Mouse (Mus musculus): ENCODE data around the gene Gpnmb. TPM values are rescaled to one million over a fixed set of nuclear protein-coding genes. Genes with fewer than 3 reads are reported as not detected.

The Gpnmb gene
- total RNA-seq (2014; fragmentation: Nextera tagmentation) (not detected in 2 replicates), total RNA-seq (2017) (not detected in 2 replicates)

DNA sequence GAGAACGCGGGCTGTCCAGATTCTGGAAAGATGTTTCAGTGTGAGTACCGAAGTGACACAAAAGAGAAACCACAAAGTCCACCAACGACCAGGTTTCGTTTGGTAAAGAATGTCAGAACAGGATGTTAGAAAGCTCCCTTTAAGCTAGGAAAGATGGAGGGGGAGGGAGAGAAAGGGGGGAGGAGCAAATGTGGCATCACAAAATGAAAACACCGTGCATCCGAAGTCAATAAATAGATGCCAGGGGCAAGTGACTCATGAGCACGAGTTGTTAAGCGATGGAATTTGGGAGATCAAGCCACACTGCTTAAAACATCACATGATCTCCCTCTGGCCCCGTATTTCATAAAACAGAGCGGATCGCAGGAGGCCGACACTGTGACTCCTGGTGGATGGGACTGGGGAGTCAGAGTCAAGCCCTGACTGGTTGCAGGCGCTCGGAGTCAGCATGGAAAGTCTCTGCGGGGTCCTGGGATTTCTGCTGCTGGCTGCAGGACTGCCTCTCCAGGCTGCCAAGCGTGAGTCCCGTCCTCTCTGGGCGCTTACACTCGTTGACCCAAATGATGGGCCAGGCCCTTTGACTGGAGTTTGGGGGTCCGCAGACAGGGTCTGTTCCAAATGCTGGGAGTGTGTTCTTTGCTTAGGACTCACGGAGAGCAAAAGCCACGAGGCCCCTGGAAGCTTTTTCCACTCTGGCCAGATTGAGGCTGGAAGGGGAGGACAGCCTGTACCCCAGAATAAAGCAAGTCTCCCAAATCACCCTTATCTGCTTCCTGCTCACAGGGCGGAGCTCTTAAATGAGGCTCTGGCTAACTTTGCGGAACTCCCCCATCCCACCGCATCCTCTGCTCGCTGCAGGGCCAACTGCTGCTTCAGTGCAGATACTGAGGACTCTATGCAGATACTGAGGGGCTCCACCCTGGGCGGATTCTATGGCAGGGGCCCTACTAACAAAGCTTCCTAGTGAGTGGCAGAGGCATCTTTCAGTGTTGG lies at the start of gene Gpnmb:
Gene Gpnmb (plus strand): TSS at position 272 of the 993 bp plus-strand sequence.
- ATAC-seq (replicated peaks; ENCODE audit: low FRiP score, low TSS enrichment, poor library complexity, severe bottlenecking) = no peak

DNA sequence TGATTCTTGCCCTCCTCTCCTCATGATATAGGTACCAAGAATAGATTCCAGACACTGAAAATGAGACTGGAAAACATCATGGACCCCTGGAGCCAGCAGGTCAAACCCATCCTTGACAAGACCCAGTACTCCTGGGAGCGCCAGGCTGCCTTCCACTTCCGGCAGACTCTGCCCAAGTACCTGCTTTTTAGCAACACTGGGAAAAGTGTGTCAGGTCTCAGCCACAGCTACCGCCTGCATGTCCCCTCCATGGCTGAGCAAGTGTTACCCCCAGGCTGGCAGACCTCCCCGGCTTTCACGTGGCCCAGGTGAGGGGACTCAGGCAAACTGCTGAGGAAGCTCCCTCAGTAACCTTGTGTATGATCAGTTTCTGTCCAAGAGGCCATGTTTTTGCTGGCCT lies 46.4 kb upstream of the Gpnmb start:
- ATAC-seq (replicated peaks; ENCODE audit: low FRiP score, low TSS enrichment, poor library complexity, severe bottlenecking) = no peak

DNA sequence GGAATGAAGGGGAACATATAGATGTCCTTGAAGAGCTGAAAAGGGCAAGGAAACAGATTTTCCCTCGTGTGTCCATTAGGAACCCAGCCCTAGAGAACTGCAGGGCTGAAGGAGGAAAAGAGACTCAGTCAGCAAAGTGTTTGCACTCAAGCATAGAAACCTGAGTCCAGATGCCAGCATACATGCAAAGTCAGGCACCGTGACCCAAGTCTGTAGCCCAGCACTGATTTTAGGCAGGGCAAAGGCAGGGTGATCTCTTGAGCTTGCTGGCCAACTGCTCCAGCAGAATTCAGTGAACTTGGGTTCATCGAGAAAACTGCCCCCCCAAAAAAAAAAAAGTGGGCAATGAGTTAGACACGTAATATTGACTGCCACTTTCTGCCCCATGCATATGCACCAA lies 44.4 kb upstream of the Gpnmb start:
- ATAC-seq (replicated peaks; ENCODE audit: low FRiP score, low TSS enrichment, poor library complexity, severe bottlenecking) = no peak

DNA sequence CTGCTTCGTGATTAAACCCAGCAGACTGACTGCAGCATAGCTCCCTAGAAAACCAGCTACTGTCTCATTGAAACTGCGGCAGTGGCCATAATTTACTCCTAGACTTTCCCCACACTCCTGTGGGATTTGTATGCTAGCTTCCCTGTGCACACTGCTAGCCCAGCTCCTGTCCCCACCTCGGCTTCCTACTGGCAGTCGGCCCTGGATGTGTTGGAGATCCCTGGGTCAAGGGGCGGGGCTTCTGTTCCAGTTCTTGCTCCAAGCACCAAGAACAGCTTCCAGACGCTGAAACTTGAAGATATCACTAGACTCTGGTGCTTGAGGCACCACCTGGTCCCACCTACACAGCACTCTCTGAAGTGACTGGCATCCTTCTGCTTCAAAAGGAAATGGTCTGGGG lies 38.2 kb upstream of the Gpnmb start:
- no peak for ATAC-seq (replicated peaks; ENCODE audit: low FRiP score, low TSS enrichment, poor library complexity, severe bottlenecking)

DNA sequence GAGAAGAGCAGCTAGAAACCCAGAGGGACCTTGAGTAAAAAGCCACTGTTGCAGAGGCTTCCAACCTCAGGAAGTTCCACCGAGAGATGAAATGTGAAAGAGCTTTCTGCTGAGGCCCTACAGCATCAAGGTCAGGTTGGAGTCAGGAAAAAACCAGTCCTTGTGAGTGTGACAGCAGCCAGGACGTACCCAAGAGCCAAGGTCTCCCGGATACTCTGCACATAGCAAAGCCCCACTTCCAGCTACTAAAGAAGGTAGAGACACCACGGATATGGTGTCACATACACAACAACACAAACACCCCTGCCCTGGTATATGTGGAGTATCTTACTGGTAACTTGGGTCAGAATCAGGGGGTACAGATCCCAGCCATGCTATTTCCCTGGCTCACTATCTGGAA lies 37.5 kb upstream of the Gpnmb start:
- ATAC-seq (replicated peaks; ENCODE audit: low FRiP score, low TSS enrichment, poor library complexity, severe bottlenecking) = no peak

DNA sequence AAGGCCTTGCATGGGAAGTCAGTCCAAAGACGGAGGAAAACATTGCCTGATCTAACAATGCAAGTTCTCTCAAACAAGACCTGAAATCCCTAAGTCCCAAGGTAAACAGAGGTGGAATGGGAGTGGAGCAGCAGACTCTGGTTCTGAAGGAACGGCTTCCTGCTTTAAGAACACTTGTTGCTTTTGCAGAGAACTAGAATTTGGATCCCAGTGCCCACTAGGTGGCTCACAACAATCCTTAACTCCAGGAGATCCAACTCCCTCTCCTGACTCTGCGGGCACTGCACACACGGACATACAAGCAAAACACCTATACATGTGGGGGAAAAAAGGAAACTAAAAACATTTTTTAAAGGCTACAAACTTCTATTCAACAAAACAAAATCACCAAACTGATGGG lies 33.0 kb upstream of the Gpnmb start:
- no peak for ATAC-seq (replicated peaks; ENCODE audit: low FRiP score, low TSS enrichment, poor library complexity, severe bottlenecking)

DNA sequence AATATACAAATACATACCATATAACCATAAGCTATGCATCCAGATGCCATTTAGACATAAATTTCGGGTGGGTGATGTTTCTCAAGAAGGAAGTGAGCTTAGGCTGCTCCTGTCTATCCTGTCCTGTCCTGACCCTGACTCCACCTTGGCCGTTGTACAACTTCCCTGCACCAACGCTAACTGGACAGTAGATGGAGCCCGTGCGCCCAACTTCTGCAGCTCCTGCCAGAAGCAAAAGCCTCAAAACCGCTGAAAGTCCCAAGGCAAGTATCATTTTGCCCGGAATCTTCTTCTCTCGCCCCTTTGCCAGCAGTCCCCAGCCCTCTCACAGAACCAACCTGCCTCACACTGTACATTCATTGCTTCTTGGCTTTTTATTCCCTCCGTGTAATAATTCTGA lies 28.4 kb upstream of the Gpnmb start:
- peak; percentile 96 for ATAC-seq (replicated peaks; ENCODE audit: low FRiP score, low TSS enrichment, poor library complexity, severe bottlenecking)

DNA sequence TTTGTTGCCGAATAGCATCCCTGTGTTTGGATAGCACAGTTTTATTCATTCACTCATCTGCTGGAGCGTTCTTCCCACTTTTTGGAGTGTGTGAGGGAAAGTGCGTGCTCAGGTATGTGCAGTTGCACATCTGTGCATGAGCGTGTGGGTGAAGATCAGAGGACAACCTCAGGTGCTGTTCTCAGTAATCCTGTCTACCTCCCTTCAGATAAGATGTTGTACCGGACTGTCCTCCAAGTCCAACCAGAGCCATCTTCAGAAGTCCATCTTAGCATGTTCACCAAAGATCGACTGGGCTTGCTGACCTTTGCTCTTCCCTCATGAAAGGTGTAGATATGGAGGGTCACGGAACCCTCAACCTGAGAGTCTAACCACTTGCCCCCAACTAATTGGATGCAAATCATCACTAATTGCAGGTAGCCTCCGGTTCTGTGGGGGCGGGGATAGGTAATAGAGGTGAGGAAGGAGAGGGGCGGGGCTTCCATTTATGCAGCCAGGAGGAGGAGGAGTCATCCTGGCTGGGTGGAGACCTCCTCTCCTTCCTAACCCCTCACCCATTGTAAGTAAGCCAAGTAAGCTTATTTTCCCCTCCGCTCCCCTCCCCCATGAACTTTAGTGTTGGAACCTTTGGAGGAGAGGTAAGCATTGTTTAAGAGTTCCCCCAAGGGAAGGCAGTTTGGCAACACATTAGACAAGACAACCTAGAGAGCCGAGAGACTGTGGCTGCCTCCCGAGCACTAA lies 27.8 kb upstream of the Gpnmb start:
- ATAC-seq (replicated peaks; ENCODE audit: low FRiP score, low TSS enrichment, poor library complexity, severe bottlenecking) = peak; percentile 18; the same call in 1 of the 2 replicates

DNA sequence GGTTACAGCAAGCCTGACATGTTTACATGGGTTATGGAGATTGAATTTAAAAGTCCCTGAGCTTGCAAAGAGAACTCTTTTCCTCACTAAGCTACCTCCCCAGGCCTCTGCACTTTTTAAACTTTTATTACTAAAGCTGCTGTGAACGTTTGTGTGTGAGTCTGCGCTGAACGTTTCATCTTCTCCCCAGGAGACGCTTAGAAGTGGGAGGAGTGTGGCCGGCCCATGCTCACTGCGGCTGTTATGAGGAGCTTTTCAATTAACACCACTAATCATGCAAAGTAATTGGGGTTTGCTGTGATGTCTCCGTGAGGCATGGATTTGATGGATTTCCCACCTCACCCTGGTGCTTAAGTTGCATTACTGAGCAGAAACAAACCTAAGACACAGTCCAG lies 27.2 kb upstream of the Gpnmb start:
- ATAC-seq (replicated peaks; ENCODE audit: low FRiP score, low TSS enrichment, poor library complexity, severe bottlenecking) = no peak

DNA sequence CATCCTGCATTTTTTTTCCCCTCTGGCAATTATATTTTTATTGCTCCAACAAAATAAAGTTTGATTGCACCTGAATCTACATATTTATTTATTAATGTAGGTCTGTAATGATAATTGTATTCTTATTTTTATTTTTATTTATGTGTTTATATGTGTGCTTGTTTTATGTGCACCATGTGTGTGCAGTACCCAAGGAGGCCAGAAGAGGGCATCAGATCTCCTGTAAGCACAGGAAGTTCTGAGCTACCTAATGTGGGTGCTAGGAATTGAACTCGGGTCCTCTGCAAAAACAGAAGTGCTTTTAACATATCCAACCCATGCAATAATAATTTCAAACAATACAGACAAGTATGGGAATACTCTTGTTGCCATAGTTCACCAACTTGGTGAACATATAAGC lies 26.7 kb upstream of the Gpnmb start:
- no peak for ATAC-seq (replicated peaks; ENCODE audit: low FRiP score, low TSS enrichment, poor library complexity, severe bottlenecking)

DNA sequence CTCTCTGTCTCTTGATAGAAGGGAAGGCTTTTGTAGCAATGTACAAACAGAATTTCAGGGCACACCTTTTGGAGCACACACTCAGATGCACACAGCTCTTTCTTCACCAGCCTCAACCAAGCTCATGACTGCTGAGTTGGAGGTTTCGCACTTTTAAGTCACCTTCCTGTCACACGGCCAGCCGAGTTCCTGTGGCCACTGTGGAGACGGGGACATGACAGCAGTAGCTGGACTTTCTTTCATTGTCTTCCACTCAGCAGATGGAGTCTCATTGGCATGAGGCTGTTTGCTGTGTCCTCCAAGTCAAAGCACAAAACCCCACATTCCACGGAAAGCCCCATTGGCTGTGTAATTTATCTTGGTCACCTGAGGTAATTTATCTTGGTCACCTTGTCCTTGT lies 25.2 kb upstream of the Gpnmb start:
- no peak for ATAC-seq (replicated peaks; ENCODE audit: low FRiP score, low TSS enrichment, poor library complexity, severe bottlenecking)

DNA sequence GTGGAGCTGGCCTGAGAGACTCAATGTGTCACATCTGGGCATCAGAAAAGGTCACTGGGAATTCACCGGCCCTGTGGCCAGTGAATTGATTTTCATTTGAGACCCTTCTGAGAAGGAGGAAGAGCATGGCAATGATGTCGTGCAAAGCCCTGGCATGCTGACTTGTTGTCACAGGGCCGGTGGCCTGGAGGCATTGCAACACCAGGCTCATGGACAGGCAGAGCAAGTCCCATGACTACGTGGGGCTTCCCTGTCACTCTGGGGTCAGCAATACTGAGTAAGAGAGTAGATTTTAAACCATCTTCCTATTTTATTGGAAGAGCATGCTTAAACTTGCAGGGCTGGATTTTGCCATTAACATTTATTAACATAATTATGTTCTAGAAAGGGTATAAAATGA lies 23.3 kb upstream of the Gpnmb start:
- no peak for ATAC-seq (replicated peaks; ENCODE audit: low FRiP score, low TSS enrichment, poor library complexity, severe bottlenecking)

DNA sequence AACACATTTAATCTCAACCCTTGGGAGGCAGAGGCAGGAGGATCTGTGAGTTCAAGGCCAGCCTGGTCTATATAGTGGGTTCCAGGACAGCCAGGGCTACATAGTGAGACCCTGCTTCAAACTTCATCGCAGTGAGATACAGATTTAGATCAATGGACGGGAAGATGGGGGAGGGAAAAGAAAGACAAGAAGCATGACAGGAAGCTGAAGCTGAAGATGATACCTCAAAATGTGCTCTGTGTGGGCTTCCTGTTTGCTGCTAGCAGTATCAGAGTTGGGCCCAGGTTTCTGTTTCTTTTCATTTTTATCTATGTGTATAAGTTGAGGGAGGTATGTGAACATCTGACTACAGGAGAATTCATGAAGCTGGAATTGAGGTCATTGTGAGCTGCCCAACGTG lies 22.9 kb upstream of the Gpnmb start:
- no peak for ATAC-seq (replicated peaks; ENCODE audit: low FRiP score, low TSS enrichment, poor library complexity, severe bottlenecking)

DNA sequence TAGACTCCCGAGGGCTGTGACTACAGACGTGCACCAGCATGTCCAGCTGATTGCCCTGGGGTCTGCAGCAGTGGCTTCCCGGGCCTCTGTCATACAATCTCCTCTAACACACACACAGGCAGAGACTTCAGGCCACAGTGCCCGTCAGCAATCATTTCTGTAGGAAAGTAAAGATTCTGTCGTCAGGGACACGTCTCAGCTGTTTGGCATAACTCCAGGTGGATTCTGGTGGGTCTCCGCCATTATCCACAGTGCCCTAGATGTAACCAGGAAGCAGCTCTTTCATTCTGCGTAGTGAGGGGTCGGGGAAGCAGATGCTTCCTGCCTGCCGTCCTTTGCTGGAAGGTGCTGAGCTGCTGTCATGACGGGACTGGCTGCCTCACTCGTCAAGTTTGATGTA lies 19.2 kb upstream of the Gpnmb start:
- ATAC-seq (replicated peaks; ENCODE audit: low FRiP score, low TSS enrichment, poor library complexity, severe bottlenecking) = no peak

DNA sequence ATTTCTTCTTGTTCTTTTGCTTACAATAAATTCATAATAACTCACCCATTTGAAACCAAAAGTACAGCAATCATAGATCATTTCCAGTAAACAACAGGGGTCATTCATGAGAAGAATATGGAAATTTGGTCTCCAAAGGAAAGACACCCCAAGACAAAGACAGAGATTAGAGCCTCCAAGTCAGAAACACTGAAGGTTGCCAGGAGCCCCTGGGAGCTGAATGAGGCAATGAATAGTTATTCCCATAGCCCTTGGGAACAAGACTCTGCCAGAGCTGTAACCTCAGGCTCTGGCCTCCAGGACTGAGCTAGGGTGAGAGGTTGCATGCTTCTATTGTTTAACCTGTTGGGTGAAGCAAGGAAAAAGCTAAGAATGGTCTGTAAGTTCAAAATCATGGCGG lies 17.0 kb upstream of the Gpnmb start:
- ATAC-seq (replicated peaks; ENCODE audit: low FRiP score, low TSS enrichment, poor library complexity, severe bottlenecking) = no peak

DNA sequence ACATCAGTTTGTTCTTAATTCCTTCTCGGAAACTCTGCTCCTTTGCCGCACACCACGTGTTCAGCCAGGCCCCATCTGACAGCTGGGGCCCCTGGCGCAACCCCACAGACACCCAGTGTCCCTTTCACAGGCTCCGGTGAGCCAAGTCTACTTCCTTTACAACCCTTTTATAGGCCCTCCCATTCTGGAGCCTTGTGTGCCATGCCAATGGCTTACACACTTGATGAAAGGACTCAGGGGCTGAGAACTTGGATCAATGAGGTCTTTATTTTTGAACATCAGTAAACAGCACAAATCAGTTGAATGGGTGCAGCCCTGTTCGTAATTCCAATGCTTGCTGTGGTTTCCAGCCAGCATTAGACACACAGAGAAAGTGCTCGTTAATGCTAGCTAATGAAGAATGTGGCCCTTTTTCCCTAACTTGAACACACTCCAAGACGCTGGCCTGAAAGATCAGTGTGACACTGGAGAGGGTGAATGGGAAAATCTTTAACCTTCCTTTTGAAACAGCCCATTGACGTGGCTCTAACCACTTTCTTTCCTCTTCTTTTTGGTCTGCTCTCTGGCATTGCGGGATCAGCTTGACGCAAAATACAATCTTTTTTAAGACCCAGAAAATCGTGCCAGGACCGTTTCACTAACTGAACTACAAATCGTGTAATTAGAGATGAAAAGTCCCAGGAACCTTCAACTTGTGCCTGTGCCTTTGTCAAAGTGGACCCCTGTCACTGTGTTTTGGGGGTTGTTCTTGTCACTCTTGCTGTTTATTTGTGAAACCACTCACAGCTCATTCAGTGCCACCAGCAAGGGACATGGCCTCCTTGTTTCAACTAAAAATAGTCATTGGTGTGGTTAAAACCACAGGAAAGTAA lies 15.0 kb upstream of the Gpnmb start:
- ATAC-seq (replicated peaks; ENCODE audit: low FRiP score, low TSS enrichment, poor library complexity, severe bottlenecking) = no peak

DNA sequence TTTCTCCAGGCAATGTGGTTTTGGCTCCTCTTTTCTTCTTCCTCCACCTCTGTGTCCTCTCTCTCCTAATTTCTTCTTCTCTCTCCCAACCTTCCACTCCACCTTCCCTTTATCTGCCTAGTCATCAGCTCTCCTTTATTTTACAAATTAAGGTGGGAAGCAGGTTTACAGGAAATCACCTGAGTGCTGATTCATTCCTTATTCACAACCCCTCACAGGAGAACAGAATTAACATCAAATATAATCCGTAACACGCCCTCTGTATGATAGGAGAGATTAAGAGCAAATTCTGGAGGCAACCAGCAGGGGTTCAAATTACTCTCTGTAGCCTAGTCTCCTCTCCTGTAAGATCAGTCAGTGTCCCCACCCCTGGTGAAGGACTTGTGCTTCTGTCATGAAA lies 14.0 kb upstream of the Gpnmb start:
- no peak for ATAC-seq (replicated peaks; ENCODE audit: low FRiP score, low TSS enrichment, poor library complexity, severe bottlenecking)

DNA sequence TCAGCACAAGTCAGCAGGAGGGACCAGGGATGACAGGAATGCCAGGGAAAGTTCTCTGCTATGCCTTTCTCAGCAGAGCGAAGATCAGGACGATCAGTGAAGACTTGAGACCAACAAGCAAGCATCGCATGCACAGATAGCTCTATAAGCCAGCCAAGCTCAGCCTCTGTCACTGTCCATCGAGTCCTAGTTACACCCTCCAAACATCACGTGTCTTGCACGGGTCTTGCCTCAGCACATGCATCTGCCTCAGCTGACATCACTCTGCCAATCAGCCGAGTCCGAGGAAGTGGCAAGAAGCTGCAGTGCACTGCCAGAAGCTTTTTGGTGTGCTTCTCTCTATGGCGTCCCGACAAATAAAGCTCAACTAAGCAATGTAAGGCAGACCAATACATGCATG lies 13.0 kb upstream of the Gpnmb start:
- no peak for ATAC-seq (replicated peaks; ENCODE audit: low FRiP score, low TSS enrichment, poor library complexity, severe bottlenecking)

DNA sequence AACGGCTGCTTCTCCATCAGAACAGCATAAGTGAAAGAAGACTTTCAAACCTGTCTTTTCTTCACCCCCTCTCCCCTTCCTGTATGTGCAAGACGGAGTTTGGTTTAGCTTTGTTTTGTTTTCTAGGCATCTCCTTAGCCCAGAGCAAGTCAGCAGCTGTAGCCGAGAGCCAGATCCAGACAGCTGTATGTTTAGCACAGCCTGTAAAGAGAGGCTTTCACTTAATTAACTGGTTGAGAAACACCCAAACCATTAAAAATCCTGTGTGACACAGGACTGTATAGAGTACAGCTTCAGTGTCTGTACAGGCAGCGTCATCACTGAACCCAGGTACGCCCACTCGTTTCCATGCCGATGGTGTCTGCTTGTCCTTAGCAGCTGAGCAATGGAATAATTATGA lies 11.1 kb upstream of the Gpnmb start:
- no peak for ATAC-seq (replicated peaks; ENCODE audit: low FRiP score, low TSS enrichment, poor library complexity, severe bottlenecking)

DNA sequence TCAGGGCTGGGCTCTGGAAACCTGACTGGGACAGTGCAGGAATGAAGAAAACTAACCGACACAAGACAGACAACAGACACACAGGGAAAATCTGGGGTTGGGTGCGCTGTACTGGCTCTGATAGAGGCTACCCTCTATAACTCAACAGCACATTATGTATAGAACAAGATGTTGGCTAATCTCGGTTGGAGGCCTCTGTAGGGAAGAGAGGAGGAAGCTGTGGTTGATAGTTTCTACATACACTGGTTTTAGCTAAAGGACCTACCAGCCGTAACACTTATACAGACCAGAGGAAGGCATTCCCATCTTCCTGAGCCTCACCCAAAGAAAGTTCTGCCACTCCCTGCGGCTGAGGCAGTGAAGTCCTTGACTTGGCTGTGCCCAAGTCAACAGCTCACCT lies 9.8 kb upstream of the Gpnmb start:
- ATAC-seq (replicated peaks; ENCODE audit: low FRiP score, low TSS enrichment, poor library complexity, severe bottlenecking) = no peak

Data from megakaryocyte-erythroid progenitor cell, adult 5-6 weeks (primary cell).